Mouse (Mus musculus): ENCODE measurements around the gene Pip5k1b. TPM values are rescaled to one million over a fixed set of nuclear protein-coding genes. Genes with fewer than 3 reads are reported as not detected.

Pip5k1b gene
- polyA plus RNA-seq, 1 experiment from 2014 or later = 2.6 TPM

GRCm38 (mm10) chr19:24434291-24434690, 121.4 kb downstream of the Pip5k1b start:
- Histone ChIP-seq H3K9ac (ENCODE audit: low read depth, low read length) (no peak overlapping the region), H3K4me1 (replicated peaks; ENCODE audit: insufficient read depth, low read length) (no peaks in the 10 kb centered on the region; the same call in 1 of the 2 replicates), H3K4me2 (ENCODE audit: low read length) (no peak overlapping the region), H3K36me3 (ENCODE audit: insufficient read depth, low read length) (no peaks in the 10 kb centered on the region), H3K27me3 (ENCODE audit: insufficient read depth, low read length) (no peaks in the 10 kb centered on the region), H3K27ac (no peak overlapping the region), H3K9me3 (replicated peaks; ENCODE audit: low read length) (no peaks in the 10 kb centered on the region), H3K4me3 (replicated peaks; ENCODE audit: low read depth, low read length) (no peak overlapping the region)
- ATAC-seq (replicated peaks; ENCODE audit: low FRiP score, low read depth) (no peak), DNase-seq (ENCODE audit: low spot score) (no peak)
- 61% methylated on average over 6 of the region's 6 CpGs for WGBS
- TF ChIP-seq CTCF (IDR thresholded peaks at IDR 0.05; ENCODE audit: low read depth) = no peak

GRCm38 (mm10) chr19:24432447-24432846, 123.2 kb downstream of the Pip5k1b start:
- DNase-seq (ENCODE audit: low spot score) (no peak), ATAC-seq (replicated peaks; ENCODE audit: low FRiP score, low read depth) (no peak)
- Histone ChIP-seq H3K4me3 (replicated peaks; ENCODE audit: low read depth, low read length) (no peak overlapping the region), H3K27me3 (ENCODE audit: insufficient read depth, low read length) (no peaks in the 10 kb centered on the region), H3K36me3 (ENCODE audit: insufficient read depth, low read length) (no peaks in the 10 kb centered on the region), H3K27ac (no peak overlapping the region), H3K9me3 (replicated peaks; ENCODE audit: low read length) (no peaks in the 10 kb centered on the region), H3K4me2 (ENCODE audit: low read length) (no peak overlapping the region), H3K4me1 (replicated peaks; ENCODE audit: insufficient read depth, low read length) (no peaks in the 10 kb centered on the region; the same call in 1 of the 2 replicates), H3K9ac (ENCODE audit: low read depth, low read length) (no peak overlapping the region)
- TF ChIP-seq CTCF (IDR thresholded peaks at IDR 0.05; ENCODE audit: low read depth) = no peak
- 67% methylated on average over 5 of the region's 5 CpGs for WGBS

DNA sequence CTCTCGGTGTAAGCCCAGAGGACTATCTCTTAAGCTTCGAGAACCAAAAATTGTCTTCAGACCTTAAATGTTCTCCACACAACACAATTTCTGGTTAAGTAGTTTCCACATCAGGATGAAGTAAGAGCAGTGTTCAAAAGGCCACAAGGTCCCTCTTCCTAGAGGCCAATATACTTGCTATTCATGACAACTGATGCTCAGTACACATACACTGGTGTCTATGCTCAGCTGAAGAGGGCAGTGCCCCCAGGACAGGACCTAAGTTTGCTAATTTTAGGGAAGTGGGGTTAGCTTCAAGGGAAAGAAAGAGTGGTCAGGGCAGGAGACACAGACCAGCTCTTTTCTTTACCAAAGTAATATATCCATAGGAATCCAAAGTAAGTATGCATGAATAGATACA, 124.3 kb downstream of the Pip5k1b start:
- DNase-seq (ENCODE audit: low spot score) = no peak
- 88% methylated on average over 2 of the region's 2 CpGs for WGBS

DNA sequence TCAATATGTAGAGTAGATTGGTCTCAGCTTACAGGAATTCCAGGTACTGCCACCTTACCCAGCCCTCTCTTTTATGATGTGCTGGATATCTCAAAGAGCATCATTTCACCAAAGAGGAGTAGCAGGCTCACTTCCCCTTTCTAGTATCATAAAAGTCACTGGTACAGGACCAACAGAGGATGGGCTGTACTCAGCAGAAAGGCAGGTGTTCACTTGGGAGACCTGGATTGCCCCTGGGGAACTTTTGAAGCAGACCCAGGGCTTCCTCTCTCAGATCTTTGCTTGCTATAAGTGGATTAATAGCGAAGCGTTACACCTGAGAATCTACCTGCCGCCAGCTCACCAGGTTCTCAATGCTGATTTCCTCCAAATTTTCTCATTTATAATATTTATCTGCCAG, 127.7 kb downstream of the Pip5k1b start:
- H3K9ac ChIP-seq (ENCODE audit: low read depth, low read length) = no peak overlapping the region
- WGBS = 90% methylated on average over 3 of the region's 3 CpGs
- no peaks in the 10 kb centered on the region; the same call in 1 of the 2 replicates for H3K4me1 ChIP-seq (replicated peaks; ENCODE audit: insufficient read depth, low read length)
- H3K27ac ChIP-seq = no peak overlapping the region
- TF ChIP-seq CTCF (IDR thresholded peaks at IDR 0.05; ENCODE audit: low read depth) = no peak
- H3K27me3 ChIP-seq (ENCODE audit: insufficient read depth, low read length) = no peaks in the 10 kb centered on the region
- no peaks in the 10 kb centered on the region for H3K9me3 ChIP-seq (replicated peaks; ENCODE audit: low read length)
- H3K36me3 ChIP-seq (ENCODE audit: insufficient read depth, low read length) = no peaks in the 10 kb centered on the region
- DNase-seq (ENCODE audit: low spot score) (no peak), ATAC-seq (replicated peaks; ENCODE audit: low FRiP score, low read depth) (no peak)
- no peak overlapping the region for H3K4me2 ChIP-seq (ENCODE audit: low read length)
- H3K4me3 ChIP-seq (replicated peaks; ENCODE audit: low read depth, low read length) = no peak overlapping the region

More for the DNA sequence above, 124.3 kb downstream of the Pip5k1b start:
- no peak overlapping the region for H3K9ac ChIP-seq (ENCODE audit: low read depth, low read length)
- H3K36me3 ChIP-seq (ENCODE audit: insufficient read depth, low read length) = no peaks in the 10 kb centered on the region
- no peak for TF ChIP-seq CTCF (IDR thresholded peaks at IDR 0.05; ENCODE audit: low read depth)
- no peak overlapping the region for H3K4me3 ChIP-seq (replicated peaks; ENCODE audit: low read depth, low read length)
- no peaks in the 10 kb centered on the region; the same call in none of the 2 replicates for H3K4me1 ChIP-seq (replicated peaks; ENCODE audit: insufficient read depth, low read length)
- no peak overlapping the region for H3K27ac ChIP-seq
- no peaks in the 10 kb centered on the region for H3K9me3 ChIP-seq (replicated peaks; ENCODE audit: low read length)
- no peaks in the 10 kb centered on the region for H3K27me3 ChIP-seq (ENCODE audit: insufficient read depth, low read length)
- ATAC-seq (replicated peaks; ENCODE audit: low FRiP score, low read depth) = no peak
- no peak overlapping the region for H3K4me2 ChIP-seq (ENCODE audit: low read length)

DNA sequence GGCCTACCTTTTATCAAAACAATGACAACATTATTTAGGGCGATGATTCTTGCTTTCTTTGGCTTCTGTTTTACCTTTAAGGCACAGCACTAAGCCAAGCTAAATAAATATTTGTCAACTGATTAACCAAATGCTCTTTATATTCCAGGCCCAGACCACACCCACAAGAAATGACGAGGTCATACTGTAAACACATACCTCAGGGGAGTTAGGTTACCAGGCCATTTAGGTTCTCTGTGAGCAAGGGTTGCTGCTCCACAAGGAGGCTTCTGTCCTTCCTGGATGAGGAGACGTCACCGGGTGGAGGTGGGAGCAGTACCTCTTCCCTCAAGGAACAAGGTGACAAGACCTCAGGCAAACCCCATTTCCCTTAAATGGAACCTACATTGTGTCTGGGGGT, 128.4 kb downstream of the Pip5k1b start:
- DNase-seq (ENCODE audit: low spot score) (no peak), ATAC-seq (replicated peaks; ENCODE audit: low FRiP score, low read depth) (no peak)
- no peaks in the 10 kb centered on the region; the same call in 1 of the 2 replicates for H3K4me1 ChIP-seq (replicated peaks; ENCODE audit: insufficient read depth, low read length)
- no peak overlapping the region for H3K27ac ChIP-seq
- no peaks in the 10 kb centered on the region for H3K9me3 ChIP-seq (replicated peaks; ENCODE audit: low read length)
- no peak for TF ChIP-seq CTCF (IDR thresholded peaks at IDR 0.05; ENCODE audit: low read depth)
- no peak overlapping the region for H3K4me2 ChIP-seq (ENCODE audit: low read length)
- WGBS = 49% methylated on average over 4 of the region's 4 CpGs
- H3K4me3 ChIP-seq (replicated peaks; ENCODE audit: low read depth, low read length) = no peak overlapping the region
- no peaks in the 10 kb centered on the region for H3K27me3 ChIP-seq (ENCODE audit: insufficient read depth, low read length)
- no peaks in the 10 kb centered on the region for H3K36me3 ChIP-seq (ENCODE audit: insufficient read depth, low read length)
- no peak overlapping the region for H3K9ac ChIP-seq (ENCODE audit: low read depth, low read length)

GRCm38 (mm10) chr19:24426759-24427181, 128.9 kb downstream of the Pip5k1b start:
- DNase-seq (ENCODE audit: low spot score) (no peak), ATAC-seq (replicated peaks; ENCODE audit: low FRiP score, low read depth) (no peak)
- Histone ChIP-seq H3K27me3 (ENCODE audit: insufficient read depth, low read length) (no peaks in the 10 kb centered on the region), H3K4me3 (replicated peaks; ENCODE audit: low read depth, low read length) (no peak overlapping the region), H3K4me2 (ENCODE audit: low read length) (no peak overlapping the region), H3K27ac (no peak overlapping the region), H3K4me1 (replicated peaks; ENCODE audit: insufficient read depth, low read length) (no peaks in the 10 kb centered on the region; the same call in 1 of the 2 replicates), H3K36me3 (ENCODE audit: insufficient read depth, low read length) (no peaks in the 10 kb centered on the region), H3K9me3 (replicated peaks; ENCODE audit: low read length) (no peaks in the 10 kb centered on the region), H3K9ac (ENCODE audit: low read depth, low read length) (no peak overlapping the region)
- TF ChIP-seq CTCF (IDR thresholded peaks at IDR 0.05; ENCODE audit: low read depth) = no peak
- 57% methylated on average over 7 of the region's 7 CpGs for WGBS

DNA sequence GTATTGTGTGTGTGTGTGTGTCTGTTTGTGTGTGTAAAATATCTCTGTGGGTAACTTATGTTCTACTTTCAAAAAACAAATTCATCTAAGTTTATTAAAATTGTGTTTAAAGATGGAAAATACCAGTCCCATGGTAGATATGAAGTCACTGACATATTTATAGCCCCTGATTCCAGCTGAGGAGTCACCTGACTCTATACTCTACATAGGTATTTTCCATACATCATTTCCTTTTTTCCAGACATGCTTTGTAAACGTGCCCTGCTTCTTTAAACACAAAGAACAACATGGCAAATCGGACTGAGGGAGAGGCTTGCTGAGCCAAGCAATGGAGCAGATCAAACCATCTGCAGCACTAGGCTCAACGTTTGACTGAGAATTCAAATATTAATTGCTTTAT, 137.6 kb downstream of the Pip5k1b start:
- no peaks in the 10 kb centered on the region for H3K36me3 ChIP-seq (ENCODE audit: insufficient read depth, low read length)
- ATAC-seq (replicated peaks; ENCODE audit: low FRiP score, low read depth) (no peak), DNase-seq (ENCODE audit: low spot score) (no peak)
- no peak overlapping the region for H3K4me3 ChIP-seq (replicated peaks; ENCODE audit: low read depth, low read length)
- no peak for TF ChIP-seq CTCF (IDR thresholded peaks at IDR 0.05; ENCODE audit: low read depth)
- H3K27ac ChIP-seq = no peak overlapping the region
- no peak overlapping the region for H3K9ac ChIP-seq (ENCODE audit: low read depth, low read length)
- no peak overlapping the region for H3K4me2 ChIP-seq (ENCODE audit: low read length)
- 45% methylated on average over 3 of the region's 3 CpGs for WGBS
- no peaks in the 10 kb centered on the region for H3K4me1 ChIP-seq (replicated peaks; ENCODE audit: insufficient read depth, low read length)
- no peaks in the 10 kb centered on the region for H3K9me3 ChIP-seq (replicated peaks; ENCODE audit: low read length)
- H3K27me3 ChIP-seq (ENCODE audit: insufficient read depth, low read length) = no peaks in the 10 kb centered on the region

All from kidney, postnatal 0 days (tissue).